Mouse (Mus musculus): ENCODE data around the gene Zfx. TPM values are rescaled to one million over a fixed set of nuclear protein-coding genes. Genes with fewer than 3 reads are reported as not detected.

The Zfx gene
- polyA plus RNA-seq, 1 experiment from 2014 or later: 31.6 TPM

DNA sequence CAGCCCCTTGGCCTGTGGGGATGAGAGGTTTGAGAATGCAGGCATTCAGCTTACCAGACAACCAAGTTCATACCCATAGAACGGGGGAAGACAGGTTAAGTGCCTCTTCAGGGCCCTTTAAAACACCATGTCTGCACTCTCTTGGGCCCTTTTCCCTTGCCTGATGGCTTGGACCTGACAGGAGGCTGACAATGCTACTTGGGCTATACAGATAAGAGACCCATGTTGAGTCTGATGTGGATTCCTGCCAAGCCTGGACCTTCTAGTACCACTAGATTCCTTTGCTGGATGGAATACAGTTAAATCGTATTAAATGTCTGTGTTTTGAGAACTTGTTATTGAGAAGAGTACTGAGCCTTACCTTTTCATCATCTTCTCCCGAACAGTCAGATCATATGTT lies 8.7 kb upstream of the Zfx start:
- Histone ChIP-seq H3K4me3 (ENCODE audit: low read length) (no peak overlapping the region), H3K9ac (replicated peaks; ENCODE audit: low read length) (no peak overlapping the region), H3K4me2 (replicated peaks; ENCODE audit: low read depth, low read length) (no peak overlapping the region), H3K9me3 (ENCODE audit: low read length) (no peaks in the 10 kb centered on the region), H3K27ac (ENCODE audit: low read length) (no peak overlapping the region), H3K36me3 (ENCODE audit: insufficient read depth, low read length) (no peaks in the 10 kb centered on the region), H3K4me1 (ENCODE audit: insufficient read depth, low read length) (no peaks in the 10 kb centered on the region), H3K27me3 (ENCODE audit: insufficient read depth, low read length) (peaks cover 42% of the 10 kb centered on the region)
- ATAC-seq (ENCODE audit: low FRiP score, low TSS enrichment): no peak
- 70% methylated on average over 3 of the region's 3 CpGs for WGBS

DNA sequence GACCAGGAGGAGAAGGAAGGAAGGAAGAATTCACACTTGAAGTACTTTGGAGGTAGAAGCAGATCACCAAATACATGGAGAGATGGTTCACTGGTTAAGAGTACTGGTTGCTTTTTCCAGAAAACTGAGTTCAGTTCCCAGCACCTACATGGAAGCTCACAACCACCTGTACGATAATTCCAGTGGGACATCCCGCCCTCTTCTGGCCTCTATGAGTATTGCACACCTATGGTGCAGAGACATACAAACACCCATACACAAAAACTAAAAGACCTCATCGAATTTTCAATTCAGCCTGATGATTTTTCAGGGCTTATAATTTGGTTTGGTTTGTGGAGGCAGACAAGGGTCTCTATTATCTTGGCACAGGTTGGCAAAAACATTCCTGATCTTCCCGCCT lies 6.2 kb upstream of the Zfx start:
- peaks cover 43% of the 10 kb centered on the region for H3K27me3 ChIP-seq (ENCODE audit: insufficient read depth, low read length)
- no peak overlapping the region for H3K9ac ChIP-seq (replicated peaks; ENCODE audit: low read length)
- H3K4me3 ChIP-seq (ENCODE audit: low read length): no peak overlapping the region
- H3K9me3 ChIP-seq (ENCODE audit: low read length): no peaks in the 10 kb centered on the region
- no peaks in the 10 kb centered on the region for H3K4me1 ChIP-seq (ENCODE audit: insufficient read depth, low read length)
- H3K27ac ChIP-seq (ENCODE audit: low read length): no peak overlapping the region
- H3K4me2 ChIP-seq (replicated peaks; ENCODE audit: low read depth, low read length): no peak overlapping the region
- H3K36me3 ChIP-seq (ENCODE audit: insufficient read depth, low read length): no peaks in the 10 kb centered on the region
- no peak for ATAC-seq (ENCODE audit: low FRiP score, low TSS enrichment)
- WGBS: 79% methylated on average over 4 of the region's 4 CpGs

DNA sequence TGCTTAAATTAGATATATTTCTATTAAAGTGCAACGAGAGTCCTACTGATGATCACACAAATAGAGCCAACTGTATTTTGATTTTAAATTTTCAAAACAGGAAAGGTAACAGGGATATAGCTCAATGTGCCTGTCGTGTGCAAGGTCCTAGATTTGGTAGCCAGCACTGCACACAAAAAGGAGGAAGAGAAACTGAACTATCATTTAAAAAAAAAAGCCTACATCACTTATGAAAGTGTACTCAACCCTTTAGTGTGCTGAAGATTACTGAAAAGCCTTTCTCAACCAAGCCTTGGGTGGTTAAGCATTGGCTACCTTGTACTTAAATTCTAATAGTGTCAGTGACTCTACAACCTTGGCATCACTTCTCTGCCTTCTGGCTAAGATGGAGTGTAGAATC lies 2.4 kb upstream of the Zfx start:
- Histone ChIP-seq H3K9me3 (ENCODE audit: low read length) (peaks cover 3% of the 10 kb centered on the region; the same call in 1 of the 2 replicates), H3K27ac (ENCODE audit: low read length) (no peak overlapping the region), H3K9ac (replicated peaks; ENCODE audit: low read length) (no peak overlapping the region), H3K4me2 (replicated peaks; ENCODE audit: low read depth, low read length) (no peak overlapping the region), H3K36me3 (ENCODE audit: insufficient read depth, low read length) (no peaks in the 10 kb centered on the region), H3K4me1 (ENCODE audit: insufficient read depth, low read length) (no peaks in the 10 kb centered on the region), H3K27me3 (ENCODE audit: insufficient read depth, low read length) (peaks cover 27% of the 10 kb centered on the region), H3K4me3 (ENCODE audit: low read length) (no peak overlapping the region)
- 78% methylated on average over 2 of the region's 2 CpGs for WGBS
- no peak for ATAC-seq (ENCODE audit: low FRiP score, low TSS enrichment)

DNA sequence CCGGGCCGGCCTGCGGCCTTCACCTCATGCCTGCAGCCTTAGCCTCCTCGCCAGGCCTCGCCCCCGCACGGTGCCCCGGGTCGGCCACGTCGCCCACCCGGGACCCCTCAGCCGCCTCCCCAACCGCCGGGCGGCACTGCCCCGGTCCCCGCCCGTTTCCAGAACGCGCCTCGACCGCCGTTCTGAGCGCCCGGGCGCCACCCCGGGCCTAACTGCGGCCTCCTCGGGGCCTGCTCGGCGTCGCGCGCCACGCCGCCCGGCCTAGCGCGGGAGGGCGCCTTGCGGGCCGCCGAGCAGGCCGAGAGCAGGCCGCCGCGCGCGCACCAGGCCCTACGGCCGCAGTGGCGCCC lies 818 bp downstream of the Zfx start:
- Histone ChIP-seq H3K9ac (replicated peaks; ENCODE audit: low read length) (peak overlapping the region; percentile 94), H3K4me3 (ENCODE audit: low read length) (peak overlapping the region; percentile 66), H3K27ac (ENCODE audit: low read length) (peak overlapping the region; percentile 98), H3K4me1 (ENCODE audit: insufficient read depth, low read length) (peaks cover 4% of the 10 kb centered on the region; the same call in 1 of the 2 replicates), H3K4me2 (replicated peaks; ENCODE audit: low read depth, low read length) (peak overlapping the region; percentile 52), H3K36me3 (ENCODE audit: insufficient read depth, low read length) (no peaks in the 10 kb centered on the region), H3K9me3 (ENCODE audit: low read length) (peaks cover 3% of the 10 kb centered on the region; the same call in 1 of the 2 replicates), H3K27me3 (ENCODE audit: insufficient read depth, low read length) (peaks cover 26% of the 10 kb centered on the region; the same call in 1 of the 2 replicates)
- ATAC-seq (ENCODE audit: low FRiP score, low TSS enrichment): peak; percentile 76
- 38% methylated on average over 27 of the region's 53 CpGs for WGBS

DNA sequence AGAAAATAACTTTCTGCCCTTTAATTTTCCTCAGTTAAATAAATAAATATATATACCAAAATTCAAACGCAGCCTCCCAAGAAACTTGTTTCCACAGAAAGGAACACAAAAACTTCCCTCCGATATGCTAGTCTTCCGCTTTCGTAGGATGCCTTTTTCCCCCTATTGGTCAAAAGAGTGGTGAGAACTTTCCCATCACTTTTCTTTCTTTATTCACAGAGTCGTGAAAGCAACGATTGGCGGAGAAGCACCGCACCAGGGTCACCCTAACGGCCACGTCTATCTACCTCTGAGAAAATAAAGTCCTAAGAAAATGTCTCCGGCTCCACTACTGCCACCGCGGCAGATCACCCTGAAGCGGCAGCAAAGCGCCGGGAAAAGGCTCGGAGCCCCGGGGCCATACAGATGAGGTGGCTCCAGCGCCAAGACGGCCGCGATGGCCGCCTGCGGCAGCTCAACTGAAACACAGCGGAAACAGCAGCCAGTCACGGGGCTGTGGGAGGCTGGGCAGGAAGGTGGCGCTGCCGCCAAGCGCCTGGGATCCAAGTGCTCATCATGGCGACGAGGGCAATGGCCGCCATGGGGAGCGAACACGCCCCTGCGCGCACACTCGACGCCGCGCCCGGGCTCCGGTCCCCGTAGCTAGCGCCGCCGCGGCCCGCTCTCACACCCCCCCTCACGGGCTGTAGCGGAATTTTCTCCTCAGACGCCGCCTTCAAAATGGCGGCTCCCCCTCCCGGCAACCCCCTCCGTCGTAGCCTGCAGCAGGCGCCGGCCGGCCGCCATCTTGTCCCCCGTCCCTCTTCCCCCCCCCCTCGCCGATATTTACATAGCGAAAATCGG lies 1.4 kb downstream of the Zfx start:
- H3K4me1 ChIP-seq (ENCODE audit: insufficient read depth, low read length): peaks cover 4% of the 10 kb centered on the region; the same call in 1 of the 2 replicates
- peak overlapping the region; percentile 64 for H3K4me2 ChIP-seq (replicated peaks; ENCODE audit: low read depth, low read length)
- H3K27ac ChIP-seq (ENCODE audit: low read length): peak overlapping the region; percentile 98
- H3K36me3 ChIP-seq (ENCODE audit: insufficient read depth, low read length): no peaks in the 10 kb centered on the region
- 19% methylated on average over 54 of the region's 65 CpGs for WGBS
- peak; percentile 89 for ATAC-seq (ENCODE audit: low FRiP score, low TSS enrichment)
- H3K9me3 ChIP-seq (ENCODE audit: low read length): peaks cover 3% of the 10 kb centered on the region; the same call in 1 of the 2 replicates
- H3K9ac ChIP-seq (replicated peaks; ENCODE audit: low read length): peak overlapping the region; percentile 94
- H3K27me3 ChIP-seq (ENCODE audit: insufficient read depth, low read length): peaks cover 25% of the 10 kb centered on the region; the same call in 1 of the 2 replicates
- peak overlapping the region; percentile 66 for H3K4me3 ChIP-seq (ENCODE audit: low read length)

DNA sequence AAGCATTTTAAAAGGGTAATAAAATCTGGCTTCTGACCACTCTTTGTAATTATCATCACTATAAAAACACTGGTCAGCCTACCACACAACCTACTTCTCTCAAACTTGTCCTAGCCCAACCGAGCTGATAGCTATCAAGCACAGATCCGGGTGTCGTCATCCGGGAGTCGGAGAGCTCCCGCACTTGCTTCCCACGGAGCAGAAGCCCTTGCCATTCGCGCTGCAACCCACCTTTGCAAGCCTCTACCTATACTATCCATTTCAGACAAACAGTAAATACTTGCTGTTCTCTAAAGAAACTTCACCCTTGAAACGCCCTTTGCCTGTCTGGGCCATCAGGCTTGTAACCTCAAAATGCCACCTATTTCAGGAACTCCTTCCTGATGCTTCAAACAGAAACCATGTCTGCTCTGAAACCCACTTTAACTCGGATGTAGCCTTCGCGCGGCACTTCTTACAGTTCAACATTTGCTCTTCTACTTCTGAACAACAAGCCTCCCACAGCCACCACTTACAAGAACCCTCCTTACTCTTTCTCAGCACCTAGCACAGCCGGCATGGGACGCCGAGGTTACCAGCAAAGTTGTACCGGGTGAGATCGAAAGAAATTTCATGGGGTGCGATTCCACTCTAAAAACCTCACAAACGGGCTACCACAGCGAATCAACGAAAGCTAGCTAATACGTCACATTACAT lies 2.2 kb downstream of the Zfx start:
- Histone ChIP-seq H3K4me3 (ENCODE audit: low read length) (peak overlapping the region; percentile 66), H3K9ac (replicated peaks; ENCODE audit: low read length) (peak overlapping the region; percentile 94), H3K4me2 (replicated peaks; ENCODE audit: low read depth, low read length) (peak overlapping the region; percentile 64), H3K4me1 (ENCODE audit: insufficient read depth, low read length) (peaks cover 4% of the 10 kb centered on the region; the same call in 1 of the 2 replicates), H3K27ac (ENCODE audit: low read length) (peak overlapping the region; percentile 98), H3K36me3 (ENCODE audit: insufficient read depth, low read length) (no peaks in the 10 kb centered on the region), H3K9me3 (ENCODE audit: low read length) (peaks cover 3% of the 10 kb centered on the region; the same call in 1 of the 2 replicates), H3K27me3 (ENCODE audit: insufficient read depth, low read length) (peaks cover 23% of the 10 kb centered on the region; the same call in 1 of the 2 replicates)
- no peak for ATAC-seq (ENCODE audit: low FRiP score, low TSS enrichment)
- WGBS: 27% methylated on average over 24 of the region's 24 CpGs

DNA sequence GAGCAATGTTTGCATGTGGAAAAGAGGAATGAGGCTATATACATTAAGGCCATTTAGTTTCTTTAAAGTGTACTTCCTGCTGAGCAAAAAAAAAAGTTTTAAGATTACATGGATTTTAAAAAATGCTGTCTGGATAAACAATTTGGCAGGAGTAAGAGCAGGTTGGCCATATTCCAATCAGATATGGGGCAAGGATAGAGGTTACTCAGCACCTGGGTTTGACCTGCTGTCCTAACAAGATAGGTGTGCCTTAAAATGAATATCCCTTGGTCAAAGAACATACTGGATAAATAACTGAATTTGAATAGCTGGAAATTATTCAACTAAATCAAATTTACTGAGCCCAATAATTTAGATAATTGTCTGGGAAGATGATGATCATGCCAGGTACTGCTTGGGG lies 5.2 kb downstream of the Zfx start:
- no peak overlapping the region for H3K27ac ChIP-seq (ENCODE audit: low read length)
- H3K9ac ChIP-seq (replicated peaks; ENCODE audit: low read length): no peak overlapping the region
- no peak overlapping the region for H3K4me2 ChIP-seq (replicated peaks; ENCODE audit: low read depth, low read length)
- peaks cover 4% of the 10 kb centered on the region; the same call in 1 of the 2 replicates for H3K4me1 ChIP-seq (ENCODE audit: insufficient read depth, low read length)
- H3K36me3 ChIP-seq (ENCODE audit: insufficient read depth, low read length): no peaks in the 10 kb centered on the region
- peaks cover 15% of the 10 kb centered on the region; the same call in 1 of the 2 replicates for H3K27me3 ChIP-seq (ENCODE audit: insufficient read depth, low read length)
- no peak overlapping the region for H3K4me3 ChIP-seq (ENCODE audit: low read length)
- ATAC-seq (ENCODE audit: low FRiP score, low TSS enrichment): no peak
- peaks cover 3% of the 10 kb centered on the region; the same call in 1 of the 2 replicates for H3K9me3 ChIP-seq (ENCODE audit: low read length)

GRCm38 (mm10) chrX:94115882-94116281 lies 7.6 kb downstream of the Zfx start:
- peaks cover 15% of the 10 kb centered on the region; the same call in 1 of the 2 replicates for H3K27me3 ChIP-seq (ENCODE audit: insufficient read depth, low read length)
- ATAC-seq (ENCODE audit: low FRiP score, low TSS enrichment): no peak
- H3K4me1 ChIP-seq (ENCODE audit: insufficient read depth, low read length): peaks cover 4% of the 10 kb centered on the region; the same call in 1 of the 2 replicates
- no peak overlapping the region for H3K27ac ChIP-seq (ENCODE audit: low read length)
- H3K36me3 ChIP-seq (ENCODE audit: insufficient read depth, low read length): no peaks in the 10 kb centered on the region
- H3K4me3 ChIP-seq (ENCODE audit: low read length): no peak overlapping the region
- WGBS: 79% methylated on average over 6 of the region's 6 CpGs
- H3K9ac ChIP-seq (replicated peaks; ENCODE audit: low read length): no peak overlapping the region
- H3K9me3 ChIP-seq (ENCODE audit: low read length): no peaks in the 10 kb centered on the region
- H3K4me2 ChIP-seq (replicated peaks; ENCODE audit: low read depth, low read length): no peak overlapping the region

DNA sequence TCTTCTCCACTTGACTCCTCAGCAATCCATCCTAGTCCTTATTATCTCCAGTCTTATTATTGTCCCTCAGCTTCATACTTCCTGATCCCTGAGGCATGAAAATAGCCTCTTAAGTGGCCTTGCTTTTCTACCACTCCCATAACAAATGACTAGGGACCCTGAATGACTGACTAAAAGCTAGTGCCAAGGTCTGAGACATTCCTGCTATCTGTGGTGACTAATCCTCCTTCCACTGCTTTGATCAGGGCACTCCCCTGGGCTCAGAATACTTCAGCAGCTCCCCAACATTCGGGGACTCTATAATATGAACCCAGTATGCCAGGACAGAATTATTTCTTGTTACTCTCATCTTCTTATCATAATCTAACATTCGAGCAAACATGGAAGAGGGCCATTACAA lies 17.5 kb downstream of the Zfx start:
- Histone ChIP-seq H3K4me3 (ENCODE audit: low read length) (no peak overlapping the region), H3K4me1 (ENCODE audit: insufficient read depth, low read length) (no peaks in the 10 kb centered on the region), H3K4me2 (replicated peaks; ENCODE audit: low read depth, low read length) (no peak overlapping the region), H3K27ac (ENCODE audit: low read length) (no peak overlapping the region), H3K9me3 (ENCODE audit: low read length) (no peaks in the 10 kb centered on the region), H3K36me3 (ENCODE audit: insufficient read depth, low read length) (no peaks in the 10 kb centered on the region), H3K9ac (replicated peaks; ENCODE audit: low read length) (no peak overlapping the region), H3K27me3 (ENCODE audit: insufficient read depth, low read length) (peaks cover 30% of the 10 kb centered on the region)
- WGBS: 56% methylated on average over 2 of the region's 2 CpGs
- ATAC-seq (ENCODE audit: low FRiP score, low TSS enrichment): no peak

DNA sequence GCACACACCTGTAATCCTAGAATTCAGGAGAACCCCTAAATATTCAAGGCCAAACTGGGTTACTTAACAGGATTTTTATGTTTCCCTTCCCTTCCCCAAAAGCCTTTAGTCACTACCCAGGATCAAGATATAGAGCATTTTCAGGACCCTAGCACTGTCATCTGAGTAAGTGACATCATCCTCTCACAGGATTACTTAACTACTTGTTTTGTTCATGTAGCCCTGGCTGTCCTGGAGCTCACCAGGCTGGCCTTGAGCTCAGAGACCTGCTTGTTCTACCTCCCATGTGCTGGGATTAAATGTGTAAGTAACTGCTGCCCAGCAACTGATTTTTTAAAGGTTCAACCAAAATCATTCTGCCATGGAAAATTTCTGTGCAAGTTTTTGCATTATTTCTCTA lies 20.6 kb downstream of the Zfx start:
- ATAC-seq (ENCODE audit: low FRiP score, low TSS enrichment): no peak
- H3K27me3 ChIP-seq (ENCODE audit: insufficient read depth, low read length): peaks cover 30% of the 10 kb centered on the region
- no peak overlapping the region for H3K27ac ChIP-seq (ENCODE audit: low read length)
- no peak overlapping the region for H3K4me3 ChIP-seq (ENCODE audit: low read length)
- H3K36me3 ChIP-seq (ENCODE audit: insufficient read depth, low read length): peaks cover 7% of the 10 kb centered on the region
- no peak overlapping the region for H3K4me2 ChIP-seq (replicated peaks; ENCODE audit: low read depth, low read length)
- no peak overlapping the region for H3K9ac ChIP-seq (replicated peaks; ENCODE audit: low read length)
- H3K4me1 ChIP-seq (ENCODE audit: insufficient read depth, low read length): no peaks in the 10 kb centered on the region
- no peaks in the 10 kb centered on the region for H3K9me3 ChIP-seq (ENCODE audit: low read length)
